Mouse (Mus musculus) gastrocnemius, postnatal 4 days (tissue): Measurements from ENCODE around the gene Hist1h3f. TPM values are rescaled to one million over a fixed set of nuclear protein-coding genes. Genes with fewer than 3 reads are reported as not detected.
"Not testable (repeated sequence)": the region's sequence is repeated elsewhere in the genome, so short reads cannot be mapped to it uniquely, and the experiment has no call there.

Experiments
- DNase-seq, 2 experiments: peaks; one replicate each; pipeline ENCODE4 v3.0.0; 2021 to 2022; ENCODE audit warnings: low spot score in 2 of 2, mixed read lengths in 2 of 2
- microRNA-seq: library from miRNA; unstranded; fragments of <30 nt; microRNA quantifications from one replicate; pipeline ENCODE4 v1.2.0, GENCODE M21; 2021
- total RNA-seq, 2 experiments: library from RNA; stranded (reverse); gene quantifications; 2 replicates each; pipeline ENCODE4 v1.2.3; 2021

Hist1h3f gene
- total RNA-seq, 2 experiments from 2014 or later = 92.1 to 134 TPM

DNA sequence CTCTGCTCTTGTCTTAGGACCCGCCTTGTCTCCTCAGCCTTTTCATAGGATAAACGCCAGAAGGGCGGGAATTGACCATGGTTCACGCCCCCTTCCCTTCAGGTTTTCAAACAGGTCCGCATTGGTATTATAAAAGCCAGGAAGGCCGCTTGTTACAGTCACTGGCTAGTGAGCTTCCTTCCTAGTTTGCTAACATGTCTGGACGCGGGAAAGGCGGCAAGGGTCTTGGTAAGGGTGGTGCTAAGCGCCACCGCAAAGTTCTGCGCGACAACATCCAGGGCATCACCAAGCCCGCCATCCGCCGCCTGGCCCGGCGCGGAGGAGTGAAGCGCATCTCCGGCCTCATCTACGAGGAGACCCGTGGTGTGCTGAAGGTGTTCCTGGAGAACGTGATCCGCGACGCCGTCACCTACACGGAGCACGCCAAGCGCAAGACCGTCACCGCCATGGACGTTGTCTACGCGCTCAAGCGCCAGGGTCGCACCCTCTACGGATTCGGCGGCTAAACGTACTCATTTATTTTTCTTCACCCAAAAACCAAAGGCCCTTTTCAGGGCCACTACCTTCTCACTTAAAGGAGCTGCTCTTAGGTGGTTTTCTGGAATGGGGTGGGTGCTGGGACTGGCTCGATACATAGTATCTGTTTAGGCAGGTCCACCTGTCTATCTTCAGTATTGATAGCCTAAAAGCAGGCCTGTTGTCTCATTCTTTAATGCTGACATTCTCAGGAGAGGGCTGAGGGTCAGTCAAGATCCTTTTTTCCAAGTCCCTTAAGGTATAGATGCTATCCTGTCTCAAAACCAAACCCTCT is 37.8 kb downstream of the Hist1h3f start, which contains the start of gene Hist1h4d:
Gene Hist1h4d (plus strand): TSS at position 191 of the 811 bp plus-strand sequence.
- DNase-seq = peak; percentile 79 to 88

GRCm38 (mm10) chr13:23582219-23583056 is 38.6 kb downstream of the Hist1h3f start:
- DNase-seq = no peak

DNA sequence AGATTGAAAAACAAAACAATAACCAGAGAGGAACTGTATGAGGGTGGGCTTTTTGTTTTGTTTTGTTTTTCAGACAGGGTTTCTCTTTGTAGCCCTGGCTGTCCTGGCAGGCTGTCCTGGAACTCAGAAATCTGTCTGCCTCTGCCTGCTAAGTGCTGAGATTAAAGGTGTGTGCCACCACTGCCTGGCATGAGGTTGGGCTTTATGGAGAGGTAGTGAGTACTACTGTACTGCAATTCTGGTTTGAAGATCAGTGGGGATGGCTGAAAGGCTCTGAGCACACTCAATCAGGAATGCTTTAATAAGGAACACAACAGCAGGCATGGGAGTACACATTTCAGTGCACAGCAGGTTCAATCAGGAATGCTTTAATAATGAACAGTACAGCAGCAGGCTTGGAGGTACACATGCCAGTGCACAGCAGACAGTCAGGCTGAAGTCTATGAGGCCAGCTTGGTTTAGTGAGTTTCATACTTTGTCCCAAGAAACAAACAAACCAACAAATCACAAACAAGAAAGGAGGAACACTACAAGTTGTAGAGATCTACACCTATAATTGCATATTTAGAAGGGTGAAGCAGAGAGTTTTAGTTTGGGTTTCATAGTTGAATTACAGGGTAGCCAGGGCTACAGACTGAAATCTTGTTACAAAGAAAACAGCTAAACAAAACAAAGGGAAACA is 39.7 kb downstream of the Hist1h3f start:
- no peak for DNase-seq

- DNase-seq = no peak
These were observed 40.5 kb downstream of the Hist1h3f start for GRCm38 (mm10) chr13:23584331-23584730.

- DNase-seq = peak in 1 of 2 experiments; percentile 73
These were observed 41.2 kb downstream of the Hist1h3f start for GRCm38 (mm10) chr13:23585029-23585441.

DNA sequence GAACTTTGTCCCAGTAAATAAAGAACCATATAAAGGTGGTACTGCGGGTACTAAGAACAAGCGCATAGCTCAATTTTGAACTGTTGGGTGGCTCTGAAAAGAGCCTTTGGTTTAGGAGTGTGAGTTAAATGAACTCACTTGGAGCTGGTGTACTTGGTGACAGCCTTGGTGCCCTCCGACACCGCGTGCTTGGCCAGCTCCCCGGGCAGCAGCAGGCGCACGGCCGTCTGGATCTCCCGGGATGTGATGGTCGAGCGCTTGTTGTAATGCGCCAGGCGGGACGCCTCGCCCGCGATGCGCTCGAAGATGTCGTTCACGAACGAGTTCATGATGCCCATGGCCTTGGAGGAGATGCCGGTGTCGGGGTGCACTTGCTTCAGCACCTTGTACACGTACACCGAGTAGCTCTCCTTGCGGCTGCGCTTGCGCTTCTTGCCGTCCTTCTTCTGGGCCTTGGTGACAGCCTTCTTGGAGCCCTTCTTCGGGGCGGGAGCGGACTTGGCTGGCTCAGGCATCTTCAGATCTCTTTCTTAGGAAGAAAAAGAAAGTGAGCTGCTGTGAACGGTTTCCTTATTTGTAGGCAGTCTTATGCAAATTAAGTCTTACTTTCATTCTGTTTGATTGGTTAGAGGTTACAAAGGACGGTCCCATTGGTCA is 41.7 kb downstream of the Hist1h3f start:
- peak in 1 of 2 experiments; percentile 51 for DNase-seq

- DNase-seq = no peak
These were observed 42.5 kb downstream of the Hist1h3f start for GRCm38 (mm10) chr13:23586099-23586939.

GRCm38 (mm10) chr13:23586940-23587225 is 43.0 kb downstream of the Hist1h3f start:
- no peak for DNase-seq

DNA sequence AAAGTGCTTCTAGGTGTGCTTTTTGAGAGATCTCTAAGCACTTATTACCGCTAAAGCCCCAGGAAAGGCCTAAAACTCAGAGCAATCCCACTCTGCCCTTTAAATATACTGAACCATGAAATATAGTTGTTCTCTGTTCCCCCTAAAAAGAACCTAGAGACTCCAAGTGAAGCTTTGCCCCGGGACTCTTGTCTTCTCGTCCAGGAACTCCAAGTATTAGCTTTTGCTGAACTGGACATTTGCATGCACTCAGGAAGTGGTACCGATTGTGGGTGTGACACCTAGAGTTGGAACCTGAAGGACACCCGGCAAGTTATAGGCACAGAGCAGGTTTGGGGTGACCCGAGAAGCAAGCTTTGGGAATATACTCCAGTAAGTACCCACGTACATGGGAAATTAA is 47.4 kb downstream of the Hist1h3f start:
- DNase-seq = no peak

- DNase-seq = not testable (repeated sequence)
These were observed 48.0 kb downstream of the Hist1h3f start for GRCm38 (mm10) chr13:23591886-23592285.

GRCm38 (mm10) chr13:23592614-23593013 is 48.8 kb downstream of the Hist1h3f start:
- no peak for DNase-seq

GRCm38 (mm10) chr13:23593051-23593770 is 49.4 kb downstream of the Hist1h3f start:
- no peak for DNase-seq

Small RNA genes within 50 kb of the gene (microRNA-seq; reads per million reads assigned to microRNA genes)
- not detected for gene Gm44297
- gene Gm44359 = not detected
- not detected for gene Gm44394
- not detected for gene n-TStga1

Other genes with a start within 250 kb of the Hist1h3f start
- 10 to 100 TPM; 17.8 to 20.8 TPM for gene Zfp322a, start 174.8 kb upstream of the Hist1h3f start, total RNA-seq
- 1 to 10 TPM; 6.2 to 6.6 TPM for gene Abt1, start 120.2 kb upstream of the Hist1h3f start, total RNA-seq
- not detected for gene Btn1a1, start 78.2 kb upstream of the Hist1h3f start, total RNA-seq
- gene Btn2a2, start 55.2 kb upstream of the Hist1h3f start, total RNA-seq = under 1 TPM in 1 of 2 experiments, not detected in 1; 0.23 TPM
- gene Hist1h4h, start 13.0 kb upstream of the Hist1h3f start, total RNA-seq = 100 to 1,000 TPM; 761 to 939 TPM
- 100 to 1,000 TPM; 329 to 395 TPM for gene Hist1h2af, start 10.1 kb upstream of the Hist1h3f start, total RNA-seq
- gene Hist1h3g, start 8.6 kb upstream of the Hist1h3f start, total RNA-seq = 100 to 1,000 TPM; 100 to 143 TPM
- gene Hist1h2bh, start 660 bp upstream of the Hist1h3f start, total RNA-seq = 10 to 100 TPM; 18.5 to 24.9 TPM
- 100 to 1,000 TPM; 613 to 773 TPM for gene Hist1h4f, start 7.6 kb downstream of the Hist1h3f start, total RNA-seq
- gene Hist1h1d, start 9.2 kb downstream of the Hist1h3f start, total RNA-seq = 10 to 100 TPM; 34.6 to 45.9 TPM
- gene Hist1h3e, start 18.3 kb downstream of the Hist1h3f start, total RNA-seq = 100 to 1,000 TPM; 232 to 273 TPM
- 10 to 100 TPM; 63.6 to 92.7 TPM for gene Hist1h2ae, start 27.2 kb downstream of the Hist1h3f start, total RNA-seq
- 100 to 1,000 TPM; 491 to 581 TPM for gene Hist1h2bg, start 27.3 kb downstream of the Hist1h3f start, total RNA-seq
- 100 to 1,000 TPM; 240 to 292 TPM for gene Hist1h2bf, start 30.1 kb downstream of the Hist1h3f start, total RNA-seq
- 10 to 100 TPM; 51.6 to 79.2 TPM for gene Hist1h2ad, start 30.3 kb downstream of the Hist1h3f start, total RNA-seq
- gene Hist1h3d, start 31.7 kb downstream of the Hist1h3f start, total RNA-seq = 10 to 100 TPM; 55.2 to 69.3 TPM
- gene Hist1h4d, start 37.5 kb downstream of the Hist1h3f start, total RNA-seq = 100 to 1,000 TPM; 302 to 338 TPM
- gene Hist1h2be, start 77.1 kb downstream of the Hist1h3f start, total RNA-seq = 10 to 100 TPM; 40.8 to 47.6 TPM
- 100 to 1,000 TPM; 307 to 345 TPM for gene Hist1h1e, start 78.5 kb downstream of the Hist1h3f start, total RNA-seq
- 10 to 100 TPM; 12.7 to 14.2 TPM for gene Hist1h2ac, start 139.9 kb downstream of the Hist1h3f start, total RNA-seq
- gene Hist1h2bc, start 140.1 kb downstream of the Hist1h3f start, total RNA-seq = 10 to 100 TPM; 71.7 to 84.0 TPM
- gene Hist1h1t, start 151.8 kb downstream of the Hist1h3f start, total RNA-seq = 1 to 10 TPM; 1.3 to 1.6 TPM
- 100 to 1,000 TPM; 206 to 241 TPM for gene Hist1h4c, start 154.4 kb downstream of the Hist1h3f start, total RNA-seq
- gene Hfe, start 166.8 kb downstream of the Hist1h3f start, total RNA-seq = 1 to 10 TPM; 5.9 to 6.6 TPM
- 100 to 1,000 TPM; 462 to 585 TPM for gene Hist1h1c, start 194.8 kb downstream of the Hist1h3f start, total RNA-seq
- 100 to 1,000 TPM; 162 to 207 TPM for gene Hist1h3c, start 201.6 kb downstream of the Hist1h3f start, total RNA-seq
- 100 to 1,000 TPM; 215 to 270 TPM for gene Hist1h2bb, start 202.7 kb downstream of the Hist1h3f start, total RNA-seq
- 100 to 1,000 TPM; 390 to 456 TPM for gene Hist1h2ab, start 207.1 kb downstream of the Hist1h3f start, total RNA-seq
- 100 to 1,000 TPM; 433 to 519 TPM for gene Hist1h3b, start 208.2 kb downstream of the Hist1h3f start, total RNA-seq
- 100 to 1,000 TPM; 298 to 366 TPM for gene Hist1h4b, start 213.0 kb downstream of the Hist1h3f start, total RNA-seq
- gene Hist1h4a, start 217.2 kb downstream of the Hist1h3f start, total RNA-seq = 100 to 1,000 TPM; 369 to 391 TPM
- 100 to 1,000 TPM; 353 to 457 TPM for gene Hist1h3a, start 218.3 kb downstream of the Hist1h3f start, total RNA-seq
- gene Hist1h1a, start 219.6 kb downstream of the Hist1h3f start, total RNA-seq = 100 to 1,000 TPM; 271 to 321 TPM
- gene Trim38, start 225.9 kb downstream of the Hist1h3f start, total RNA-seq = not detected